Mouse (Mus musculus) embryonic stem cell, embryonic (primary cell): ENCODE data around the gene Bend7.

ENCODE experiments used
- CTCF ChIA-PET, 4 experiments: fragments of 300-600 bp in 2 of 4; fragments of 350-600 bp in 2 of 4; sonication (Branson Sonifier 250); formaldehyde crosslinking; loops; one replicate each; lab custom pipeline; 2022; ENCODE audit warnings: inconsistent platforms in 2 of 4; lab: Charles Lee
- POLR2A ChIA-PET, 4 experiments: fragments of 300-600 bp in 2 of 4; fragments of 350-600 bp in 2 of 4; sonication (Branson Sonifier 250); formaldehyde crosslinking; loops; one replicate each; lab custom pipeline; 2022; ENCODE audit warnings: antibody characterized with exemption in 4 of 4, inconsistent platforms in 1 of 4; lab: Charles Lee

Bend7 gene

GRCm38 (mm10) chr2:4829489-4830065 is 111.9 kb downstream of the Bend7 start:
- POLR2A ChIA-PET = no interaction called here

GRCm38 (mm10) chr2:4831493-4831892 is 113.9 kb downstream of the Bend7 start:
- ChIA-PET POLR2A (interaction anchor here in 1 of 4 experiments (0.7 kb wide), 1 partner anchor 50 kb away, joined by 3 read pairs; the partner anchor contains the start of gene Sephs1), CTCF (interaction anchor here in 1 of 4 experiments (1.0 kb wide), 1 partner anchor 33 kb away, joined by 3 read pairs; no protein-coding TSS in a partner anchor)

More at GRCm38 (mm10) chr2:4829489-4830065, 111.9 kb downstream of the Bend7 start:
- CTCF ChIA-PET = interaction anchor here in 2 of 4 experiments (0.6 to 0.8 kb wide), 2 partner anchors 563 to 1405 kb away, joined by 13 to 15 read pairs; no protein-coding TSS in a partner anchor

GRCm38 (mm10) chr2:4832166-4832565 is 114.5 kb downstream of the Bend7 start:
- CTCF ChIA-PET = interaction anchor here in 2 of 4 experiments (0.5 to 1.3 kb wide), 2 partner anchors 33 to 1286 kb away, joined by 5 to 8 read pairs; no protein-coding TSS in a partner anchor
- POLR2A ChIA-PET = no interaction called here

- ChIA-PET CTCF (no interaction called here), POLR2A (no interaction called here)
Observed at GRCm38 (mm10) chr2:4849449-4849848, 131.8 kb downstream of the Bend7 start.
